Mouse (Mus musculus): ENCODE measurements around the gene AC140267.1.

GRCm38 (mm10) chr15:80260677-80261076, 25.0 kb downstream of the AC140267.1 start:
- TF ChIP-seq CTCF (IDR thresholded peaks at IDR 0.05; ENCODE audit: low read depth, low read length) (peak; percentile 99), POLR2A (IDR thresholded peaks at IDR 0.05; ENCODE audit: insufficient read depth, low read length) (no peak), EP300 (IDR thresholded peaks at IDR 0.05; ENCODE audit: insufficient read depth, low read depth, low read length) (no peak)
